Comparison of ENCODE assay signal across 26 mouse cellular contexts in genomic region chr8:4247241-4247640, GRCm38 (mm10). TPM values are rescaled to one million over a fixed set of nuclear protein-coding genes. Genes with fewer than 3 reads are reported as not detected.
"Had no signal": no experiment of that assay in that cellular context is flagged by ENCODE, and none has a peak within 500 bp of the region (broad histone marks: within the 10 kb centered on the region; RNA-seq: fewer than 3 reads in every experiment).

No protein-coding gene starts in this region.

- DNase-seq: gastrocnemius, adult 2 months; gastrocnemius, postnatal 10 days; gastrocnemius, postnatal 25 days; heart, adult 2 months; heart, postnatal 4 days; kidney, adult 18-20 months; kidney, adult 8-10 months; kidney, postnatal 10 days; kidney, postnatal 4 days had no signal

- H3K4me3 ChIP-seq: gastrocnemius, adult 2 months; heart, adult 2 months; heart, embryonic 13.5 days; heart, embryonic 15.5 days; hindbrain, embryonic 10.5 days; hindbrain, embryonic 12.5 days; intestine, embryonic 15.5 days; layer of hippocampus, adult 2 months; left cerebral cortex, adult 2 months; limb, embryonic 10.5 days; limb, embryonic 12.5 days had no signal

- H3K9ac ChIP-seq: heart, embryonic 15.5 days; hindbrain, embryonic 12.5 days; hindbrain, embryonic 14.5 days; intestine, embryonic 15.5 days; limb, embryonic 12.5 days had no signal

- H3K27me3 ChIP-seq: heart, embryonic 13.5 days; heart, embryonic 15.5 days; intestine, embryonic 15.5 days had no signal

- H3K4me2 ChIP-seq: heart, embryonic 13.5 days; heart, embryonic 15.5 days; hindbrain, embryonic 12.5 days; hindbrain, embryonic 14.5 days; intestine, embryonic 15.5 days; limb, embryonic 12.5 days had no signal

- H3K9me3 ChIP-seq: heart, embryonic 13.5 days; heart, embryonic 15.5 days; hindbrain, embryonic 10.5 days; hindbrain, embryonic 12.5 days; intestine, embryonic 15.5 days; limb, embryonic 10.5 days; limb, embryonic 12.5 days had no signal

- ATAC-seq: forebrain, embryonic 16.5 days; hindbrain, embryonic 16.5 days; inflammation-experienced regulatory T-cells, adult 6 months; intestine, embryonic 15.5 days; intestine, postnatal 0 days had no signal

- H3K27ac ChIP-seq: gastrocnemius, adult 2 months; heart, adult 2 months; heart, embryonic 13.5 days; heart, embryonic 15.5 days; hindbrain, embryonic 10.5 days; hindbrain, embryonic 12.5 days; hindbrain, embryonic 14.5 days; intestine, embryonic 15.5 days; layer of hippocampus, adult 2 months; left cerebral cortex, adult 2 months; limb, embryonic 10.5 days; limb, embryonic 12.5 days had no signal

RNA-seq across cellular contexts. Expression of gene Gm49320, which starts 8.6 kb away (rescaled TPM):
- total RNA-seq: gastrocnemius, adult 2 months; granulocyte monocyte progenitor cell, adult 5-6 weeks; heart, postnatal 25 days; left cerebral cortex, postnatal 14 days had no signal
